Mouse (Mus musculus): ENCODE data around the gene Misp. TPM values are rescaled to one million over a fixed set of nuclear protein-coding genes. Genes with fewer than 3 reads are reported as not detected.
A peak's percentile ranks its signal among the peaks of the same experiment; 100 is the strongest.

The Misp gene
- total and polyA plus RNA-seq, 2 experiments from 2014 or later, result 0.27 TPM; not detected in 1

DNA sequence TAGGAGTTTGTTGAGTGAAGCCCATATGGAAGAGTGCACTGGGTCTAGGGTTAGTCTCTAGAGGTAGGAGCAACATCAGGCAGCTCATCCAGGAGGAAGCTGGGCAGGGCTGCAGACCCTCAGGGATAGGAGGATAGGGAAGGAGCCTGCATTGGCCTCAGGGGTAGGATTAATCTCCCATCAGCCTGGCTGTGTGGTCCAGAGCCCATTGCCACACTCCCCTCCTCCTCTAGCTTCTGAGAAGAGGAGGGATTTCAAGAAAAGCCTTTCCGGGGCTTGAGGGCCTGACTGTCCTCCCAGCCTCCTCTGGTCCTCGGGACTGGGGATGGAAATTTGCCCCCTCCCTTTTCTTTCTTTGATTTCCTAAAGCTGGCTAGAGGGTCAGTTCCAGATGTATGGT is 41.6 kb upstream of the Misp start:
- WGBS, result 17% methylated on average over 2 of the region's 2 CpGs
- DNase-seq (ENCODE audit: low spot score), result no peak
- Histone ChIP-seq H3K4me1 (ENCODE audit: insufficient read depth, low read length) (no peaks in the 10 kb centered on the region; the same call in 1 of the 2 replicates), H3K4me2 (ENCODE audit: low read depth, low read length, poor library complexity, severe bottlenecking) (no peak overlapping the region), H3K9ac (replicated peaks; ENCODE audit: low read length, poor library complexity, severe bottlenecking) (no peak overlapping the region), H3K9me3 (ENCODE audit: low read length) (no peaks in the 10 kb centered on the region), H3K4me3 (ENCODE audit: low read depth, low read length) (no peak overlapping the region), H3K27ac (ENCODE audit: low read depth, low read length) (no peak overlapping the region), H3K27me3 (ENCODE audit: insufficient read depth, low read length) (peaks cover 12% of the 10 kb centered on the region; the same call in 1 of the 2 replicates), H3K36me3 (ENCODE audit: insufficient read depth, low read length) (no peaks in the 10 kb centered on the region)
- no peak for TF ChIP-seq CTCF (IDR thresholded peaks at IDR 0.05)
- no peak for ATAC-seq (ENCODE audit: low FRiP score)

DNA sequence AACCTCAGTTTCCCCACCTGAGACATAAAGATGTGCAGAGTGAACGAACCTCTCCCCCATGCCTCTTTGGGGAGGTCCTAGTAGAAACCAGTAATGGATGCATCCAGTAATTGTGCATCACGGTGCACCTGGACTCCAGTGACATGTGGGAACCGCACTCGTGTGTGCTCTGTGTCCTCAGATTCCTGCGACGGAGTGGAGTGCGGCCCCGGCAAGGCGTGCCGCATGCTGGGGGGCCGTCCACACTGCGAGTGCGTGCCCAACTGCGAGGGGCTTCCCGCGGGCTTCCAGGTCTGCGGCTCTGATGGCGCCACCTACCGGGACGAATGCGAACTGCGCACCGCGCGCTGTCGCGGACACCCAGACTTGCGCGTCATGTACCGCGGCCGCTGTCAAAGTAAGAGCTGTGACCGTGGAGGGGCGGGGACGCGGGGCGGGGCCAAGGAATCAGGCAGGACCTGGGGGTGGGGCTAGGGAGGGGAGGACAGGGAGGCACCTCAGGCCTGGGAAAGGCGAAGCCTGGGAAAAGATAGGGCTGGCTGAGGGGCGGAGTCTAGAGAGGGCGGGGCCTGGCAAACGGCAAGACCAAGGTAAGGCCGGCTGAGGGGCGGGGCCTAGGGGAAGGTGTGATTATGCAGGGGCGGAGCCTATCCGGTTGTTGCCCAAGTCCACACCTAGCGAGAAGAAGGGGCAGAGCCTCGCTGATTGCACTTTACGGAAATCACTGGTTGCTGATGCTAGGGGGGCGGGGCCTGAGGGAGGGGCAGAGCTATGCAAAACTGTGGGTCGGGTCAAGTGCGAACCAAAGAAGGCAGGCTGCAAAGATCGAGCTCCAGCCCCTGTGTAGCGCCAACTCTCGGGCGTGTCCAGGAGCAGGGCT is 40.8 kb upstream of the Misp start:
- 2% methylated on average over 55 of the region's 55 CpGs for WGBS
- Histone ChIP-seq H3K27ac (ENCODE audit: low read depth, low read length) (peak overlapping the region; percentile 51; the same call in 1 of the 2 replicates), H3K9me3 (ENCODE audit: low read length) (no peaks in the 10 kb centered on the region), H3K9ac (replicated peaks; ENCODE audit: low read length, poor library complexity, severe bottlenecking) (peak overlapping the region; percentile 45), H3K4me3 (ENCODE audit: low read depth, low read length) (peak overlapping the region; percentile 50), H3K4me2 (ENCODE audit: low read depth, low read length, poor library complexity, severe bottlenecking) (peak overlapping the region; percentile 78), H3K27me3 (ENCODE audit: insufficient read depth, low read length) (peaks cover 12% of the 10 kb centered on the region; the same call in 1 of the 2 replicates), H3K4me1 (ENCODE audit: insufficient read depth, low read length) (no peaks in the 10 kb centered on the region; the same call in 1 of the 2 replicates), H3K36me3 (ENCODE audit: insufficient read depth, low read length) (no peaks in the 10 kb centered on the region)
- ATAC-seq (ENCODE audit: low FRiP score) (peak; percentile 93), DNase-seq (ENCODE audit: low spot score) (peak; percentile 95)
- peak; percentile 89 for TF ChIP-seq CTCF (IDR thresholded peaks at IDR 0.05)

DNA sequence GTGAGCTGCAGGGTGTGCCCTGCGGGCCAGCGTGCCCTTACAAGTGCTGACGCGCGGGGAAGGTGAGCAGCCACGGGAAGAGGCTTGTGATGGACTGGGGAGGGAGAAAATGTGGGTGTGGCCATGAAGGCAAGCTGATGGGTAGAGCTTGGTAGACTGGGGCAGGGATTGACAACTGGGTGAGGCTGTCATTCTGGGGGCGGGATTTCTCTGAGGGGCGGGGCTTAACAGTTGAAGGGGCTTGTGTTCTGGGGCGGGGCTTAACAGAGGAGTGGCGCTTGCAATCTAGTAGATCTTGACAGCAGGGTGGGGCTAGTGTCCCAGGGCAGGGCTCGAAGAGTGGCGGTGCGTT is 40.1 kb upstream of the Misp start:
- peaks cover 12% of the 10 kb centered on the region; the same call in 1 of the 2 replicates for H3K27me3 ChIP-seq (ENCODE audit: insufficient read depth, low read length)
- peak overlapping the region; percentile 50 for H3K4me3 ChIP-seq (ENCODE audit: low read depth, low read length)
- no peaks in the 10 kb centered on the region; the same call in 1 of the 2 replicates for H3K4me1 ChIP-seq (ENCODE audit: insufficient read depth, low read length)
- peak; percentile 67 for DNase-seq (ENCODE audit: low spot score)
- H3K9me3 ChIP-seq (ENCODE audit: low read length), result no peaks in the 10 kb centered on the region
- H3K36me3 ChIP-seq (ENCODE audit: insufficient read depth, low read length), result no peaks in the 10 kb centered on the region
- ATAC-seq (ENCODE audit: low FRiP score), result peak; percentile 71
- no peak for TF ChIP-seq CTCF (IDR thresholded peaks at IDR 0.05)
- H3K4me2 ChIP-seq (ENCODE audit: low read depth, low read length, poor library complexity, severe bottlenecking), result peak overlapping the region; percentile 78
- no peak overlapping the region for H3K27ac ChIP-seq (ENCODE audit: low read depth, low read length)
- peak overlapping the region; percentile 45 for H3K9ac ChIP-seq (replicated peaks; ENCODE audit: low read length, poor library complexity, severe bottlenecking)
- 2% methylated on average over 13 of the region's 13 CpGs for WGBS

DNA sequence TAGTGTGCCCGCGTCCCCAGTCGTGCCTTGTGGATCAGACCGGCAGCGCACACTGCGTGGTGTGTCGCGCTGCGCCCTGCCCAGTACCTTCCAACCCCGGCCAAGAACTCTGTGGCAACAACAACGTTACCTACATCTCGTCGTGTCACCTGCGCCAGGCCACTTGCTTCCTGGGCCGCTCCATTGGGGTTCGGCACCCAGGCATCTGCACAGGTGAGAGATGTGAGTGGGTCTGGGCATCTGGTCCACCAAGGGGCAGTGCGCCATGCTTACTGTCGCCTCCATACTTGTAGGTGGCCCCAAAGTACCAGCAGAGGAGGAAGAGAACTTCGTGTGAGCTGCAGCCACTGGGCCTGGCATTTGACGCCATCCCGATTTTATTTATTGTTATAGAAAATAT is 39.6 kb upstream of the Misp start:
- 34% methylated on average over 21 of the region's 21 CpGs for WGBS
- peak overlapping the region; percentile 45; the same call in 1 of the 2 replicates for H3K9ac ChIP-seq (replicated peaks; ENCODE audit: low read length, poor library complexity, severe bottlenecking)
- ATAC-seq (ENCODE audit: low FRiP score), result no peak
- peaks cover 12% of the 10 kb centered on the region; the same call in 1 of the 2 replicates for H3K27me3 ChIP-seq (ENCODE audit: insufficient read depth, low read length)
- peak overlapping the region; percentile 78 for H3K4me2 ChIP-seq (ENCODE audit: low read depth, low read length, poor library complexity, severe bottlenecking)
- H3K9me3 ChIP-seq (ENCODE audit: low read length), result no peaks in the 10 kb centered on the region
- H3K27ac ChIP-seq (ENCODE audit: low read depth, low read length), result no peak overlapping the region
- peak overlapping the region; percentile 50 for H3K4me3 ChIP-seq (ENCODE audit: low read depth, low read length)
- no peak for TF ChIP-seq CTCF (IDR thresholded peaks at IDR 0.05)
- H3K4me1 ChIP-seq (ENCODE audit: insufficient read depth, low read length), result no peaks in the 10 kb centered on the region; the same call in 1 of the 2 replicates
- no peak for DNase-seq (ENCODE audit: low spot score)
- no peaks in the 10 kb centered on the region for H3K36me3 ChIP-seq (ENCODE audit: insufficient read depth, low read length)

DNA sequence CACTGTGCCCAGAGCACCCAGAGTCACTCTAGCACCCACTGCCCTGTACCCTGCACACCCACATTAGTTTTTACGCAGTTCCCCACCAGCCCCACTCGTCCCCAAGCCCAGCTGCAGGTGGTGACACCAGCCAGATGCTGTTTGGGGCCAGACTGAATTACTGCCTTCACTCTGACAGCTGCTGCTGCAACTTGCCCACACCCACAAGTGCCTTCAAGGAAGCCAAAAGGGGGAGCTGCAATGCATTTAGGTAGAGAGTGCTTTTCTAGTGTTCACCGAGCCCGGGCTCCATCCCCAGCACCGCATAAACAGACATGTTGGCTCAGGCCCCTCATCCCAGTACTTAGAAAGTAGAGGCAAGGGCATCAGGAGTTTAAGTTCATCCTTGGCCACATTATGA is 38.8 kb upstream of the Misp start:
- H3K4me3 ChIP-seq (ENCODE audit: low read depth, low read length), result no peak overlapping the region
- no peaks in the 10 kb centered on the region for H3K36me3 ChIP-seq (ENCODE audit: insufficient read depth, low read length)
- no peak for TF ChIP-seq CTCF (IDR thresholded peaks at IDR 0.05)
- ATAC-seq (ENCODE audit: low FRiP score) (no peak), DNase-seq (ENCODE audit: low spot score) (no peak)
- H3K4me1 ChIP-seq (ENCODE audit: insufficient read depth, low read length), result no peaks in the 10 kb centered on the region; the same call in 1 of the 2 replicates
- H3K9me3 ChIP-seq (ENCODE audit: low read length), result no peaks in the 10 kb centered on the region
- WGBS, result 63% methylated on average over 5 of the region's 5 CpGs
- H3K4me2 ChIP-seq (ENCODE audit: low read depth, low read length, poor library complexity, severe bottlenecking), result no peak overlapping the region
- H3K27ac ChIP-seq (ENCODE audit: low read depth, low read length), result no peak overlapping the region
- no peak overlapping the region for H3K9ac ChIP-seq (replicated peaks; ENCODE audit: low read length, poor library complexity, severe bottlenecking)
- H3K27me3 ChIP-seq (ENCODE audit: insufficient read depth, low read length), result peaks cover 7% of the 10 kb centered on the region; the same call in 1 of the 2 replicates

DNA sequence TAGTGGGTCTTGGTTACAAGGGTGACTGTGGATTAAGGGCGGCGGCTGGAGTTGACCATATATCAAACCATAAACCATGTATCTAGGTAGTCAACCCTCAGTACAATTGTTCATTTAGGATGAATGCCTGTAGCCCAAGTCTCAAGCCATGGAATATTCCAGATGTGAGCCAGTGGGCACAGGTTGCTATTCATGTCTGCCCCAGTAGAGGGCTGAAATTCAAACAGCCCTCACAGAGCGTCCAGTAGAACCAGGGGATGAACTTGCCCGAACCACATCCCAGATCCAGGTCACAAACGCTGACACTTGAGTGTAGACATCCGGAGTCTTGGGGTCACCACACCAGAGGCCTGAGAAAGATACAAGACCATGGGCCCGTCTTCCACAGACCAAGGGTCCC is 37.7 kb upstream of the Misp start:
- no peak overlapping the region for H3K4me3 ChIP-seq (ENCODE audit: low read depth, low read length)
- H3K4me1 ChIP-seq (ENCODE audit: insufficient read depth, low read length), result no peaks in the 10 kb centered on the region; the same call in 1 of the 2 replicates
- 68% methylated on average over 7 of the region's 7 CpGs for WGBS
- ATAC-seq (ENCODE audit: low FRiP score), result no peak
- H3K9me3 ChIP-seq (ENCODE audit: low read length), result no peaks in the 10 kb centered on the region
- no peaks in the 10 kb centered on the region for H3K27me3 ChIP-seq (ENCODE audit: insufficient read depth, low read length)
- H3K4me2 ChIP-seq (ENCODE audit: low read depth, low read length, poor library complexity, severe bottlenecking), result no peak overlapping the region
- no peak overlapping the region for H3K27ac ChIP-seq (ENCODE audit: low read depth, low read length)
- no peak for DNase-seq (ENCODE audit: low spot score)
- TF ChIP-seq CTCF (IDR thresholded peaks at IDR 0.05), result peak; percentile 59
- no peaks in the 10 kb centered on the region for H3K36me3 ChIP-seq (ENCODE audit: insufficient read depth, low read length)
- no peak overlapping the region for H3K9ac ChIP-seq (replicated peaks; ENCODE audit: low read length, poor library complexity, severe bottlenecking)

All from midbrain, postnatal 0 days (tissue).